Mouse (Mus musculus) CH12.LX (cell line): ENCODE data around the gene Ccpg1. TPM values are rescaled to one million over a fixed set of nuclear protein-coding genes. Genes with fewer than 3 reads are reported as not detected.

ENCODE experiments used
- DNase-seq: peaks from one replicate; pipeline ENCODE4 v3.0.0-alpha.2; 2013; ENCODE audit errors: extremely low read depth
- H3K27ac ChIP-seq: 2 replicates; pipeline ENCODE4 v1.5.1; 2012; ENCODE audit warnings: low read depth, mild to moderate bottlenecking, control low read depth, moderate library complexity; ENCODE audit not compliant: insufficient read depth
- H3K27me3 ChIP-seq: replicated peaks from 2 replicates; pipeline ENCODE3; 2012; ENCODE audit warnings: inconsistent platforms
- H3K36me3 ChIP-seq, 2 experiments: replicated peaks in 1 of 2; 2 replicates each; pipeline versions ENCODE3 to v1.6.1; 2012; ENCODE audit warnings: inconsistent platforms in 1 of 2, low read length in 1 of 2, mild to moderate bottlenecking in 1 of 2, mixed read lengths in 1 of 2, moderate library complexity in 1 of 2; ENCODE audit not compliant: control insufficient read depth in 1 of 2, insufficient read depth in 1 of 2
- H3K4me1 ChIP-seq, 2 experiments: 2 replicates each; pipeline ENCODE4 v1.6.1; 2012; ENCODE audit warnings: inconsistent platforms in 1 of 2, moderate library complexity in 1 of 2; ENCODE audit not compliant: insufficient read depth in 2 of 2, control insufficient read depth in 1 of 2
- H3K4me2 ChIP-seq: 2 replicates; pipeline ENCODE4 v1.6.1; 2012; ENCODE audit warnings: low read depth, mild to moderate bottlenecking, control low read depth; ENCODE audit not compliant: poor library complexity, insufficient read depth, severe bottlenecking
- H3K4me3 ChIP-seq, 3 experiments: fragments of 150-350 bp in 1 of 3; sonication (generic) in 1 of 3; replicated peaks in 1 of 3; 2 replicates each; pipeline versions ENCODE3 to v1.5.1; 2011 to 2012; ENCODE audit warnings: low read depth in 2 of 3, low read length in 2 of 3, mild to moderate bottlenecking in 2 of 3, moderate library complexity in 2 of 3, control low read depth in 1 of 3, improper control_type of control experiment in 1 of 3, inconsistent platforms in 1 of 3, mixed read lengths in 1 of 3; ENCODE audit not compliant: poor library complexity in 1 of 3
- H3K79me2 ChIP-seq: replicated peaks from 2 replicates; pipeline ENCODE4 v1.6.1; 2012; ENCODE audit warnings: mild to moderate bottlenecking, moderate library complexity; ENCODE audit not compliant: control insufficient read depth, poor library complexity, insufficient read depth, severe bottlenecking; ENCODE audit errors: extremely low read depth
- H3K9ac ChIP-seq: 2 replicates; pipeline ENCODE4 v1.6.1; 2012; ENCODE audit warnings: low read depth, mild to moderate bottlenecking, control low read depth, moderate library complexity; ENCODE audit not compliant: insufficient read depth
- H3K9me3 ChIP-seq: replicated peaks from 2 replicates; pipeline ENCODE3; 2012; ENCODE audit warnings: low read length, inconsistent platforms, mixed read lengths
- CHD1 ChIP-seq: IDR thresholded peaks from 2 replicates; pipeline ENCODE4 v1.6.1; 2012; ENCODE audit warnings: low read depth, low read length, improper control_type of control experiment, inconsistent platforms
- CHD2 ChIP-seq: IDR thresholded peaks from 2 replicates; pipeline ENCODE4 v1.6.1; 2011; ENCODE audit warnings: low read length, improper control_type of control experiment
- E2F4 ChIP-seq: IDR thresholded peaks from 2 replicates; pipeline ENCODE4 v1.6.1; 2011; ENCODE audit warnings: low read depth, low read length, improper control_type of control experiment; ENCODE audit not compliant: insufficient replicate concordance
- ELF1 ChIP-seq: IDR thresholded peaks from 2 replicates; pipeline ENCODE4 v1.6.1; 2014; ENCODE audit warnings: low read depth, mild to moderate bottlenecking, inconsistent platforms, low read length, improper control_type of control experiment
- HCFC1 ChIP-seq: IDR thresholded peaks from 2 replicates; pipeline ENCODE4 v1.6.1; 2012; ENCODE audit warnings: low read depth, mild to moderate bottlenecking, inconsistent platforms, low read length, improper control_type of control experiment
- IRF4 ChIP-seq: IDR thresholded peaks from 2 replicates; pipeline ENCODE4 v1.6.1; 2014; ENCODE audit warnings: low read depth, mild to moderate bottlenecking, inconsistent platforms, low read length, improper control_type of control experiment
- JUN ChIP-seq: IDR thresholded peaks from 2 replicates; pipeline ENCODE4 v1.6.1; 2011; ENCODE audit warnings: low read depth, mild to moderate bottlenecking, low read length, improper control_type of control experiment, moderate library complexity; ENCODE audit not compliant: insufficient read depth
- MAX ChIP-seq: IDR thresholded peaks from 2 replicates; pipeline ENCODE4 v1.6.1; 2011; ENCODE audit warnings: low read length, improper control_type of control experiment
- MAZ ChIP-seq: IDR thresholded peaks from 2 replicates; pipeline ENCODE4 v1.6.1; 2012; ENCODE audit warnings: low read depth, mild to moderate bottlenecking, inconsistent platforms, low read length, improper control_type of control experiment, moderate library complexity
- MXI1 ChIP-seq: IDR thresholded peaks from 2 replicates; pipeline ENCODE4 v1.6.1; 2011; ENCODE audit warnings: mild to moderate bottlenecking, low read depth, low read length, improper control_type of control experiment
- NRF1 ChIP-seq: IDR thresholded peaks from 2 replicates; pipeline ENCODE4 v1.6.1; 2014; ENCODE audit warnings: low read depth, mild to moderate bottlenecking, inconsistent platforms, low read length, improper control_type of control experiment, moderate library complexity
- PAX5 ChIP-seq: IDR thresholded peaks from 2 replicates; pipeline ENCODE4 v1.6.1; 2012; ENCODE audit warnings: low read length, inconsistent platforms, mixed read lengths
- POLR2A ChIP-seq: IDR thresholded peaks from 2 replicates; pipeline ENCODE4 v1.6.1; 2011; ENCODE audit warnings: low read depth, mild to moderate bottlenecking, improper control_type of control experiment, low read length
- RCOR1 ChIP-seq: conservative IDR thresholded peaks from 2 replicates; pipeline ENCODE4 v1.6.1; 2012; ENCODE audit warnings: low read depth, mild to moderate bottlenecking, inconsistent platforms, low read length, improper control_type of control experiment
- SIN3A ChIP-seq: IDR thresholded peaks from 2 replicates; pipeline ENCODE4 v1.6.1; 2012; ENCODE audit warnings: low read length, improper control_type of control experiment, inconsistent platforms
- TCF12 ChIP-seq: IDR thresholded peaks from 2 replicates; pipeline ENCODE4 v1.6.1; 2014; ENCODE audit warnings: low read depth, mild to moderate bottlenecking, inconsistent platforms, low read length, improper control_type of control experiment
- UBTF ChIP-seq: IDR thresholded peaks from 2 replicates; pipeline ENCODE4 v1.6.1; 2012; ENCODE audit warnings: low read depth, mild to moderate bottlenecking, inconsistent platforms, low read length, improper control_type of control experiment, moderate library complexity
- USF1 ChIP-seq: IDR thresholded peaks from 2 replicates; pipeline ENCODE4 v1.6.1; 2014; ENCODE audit warnings: low read depth, mild to moderate bottlenecking, inconsistent platforms, low read length, improper control_type of control experiment
- ZKSCAN1 ChIP-seq: IDR thresholded peaks from 2 replicates; pipeline ENCODE4 v1.6.1; 2012; ENCODE audit warnings: low read depth, inconsistent platforms, low read length, improper control_type of control experiment, borderline replicate concordance
- dilution Hi-C: fragments of 300-500 bp; cut with MboI; formaldehyde crosslinking; loops from 2 replicates; pipeline ENCODE4 v1.14.3; 2020; ENCODE audit warnings: low sequenced_read_pairs; ENCODE audit not compliant: extremely low pct_unique_long_range_greater_than_20kb, extremely low pct_ligation_motif_present
- in situ Hi-C: fragments of 300-500 bp; cut with MboI; formaldehyde crosslinking; loops from 3 replicates; pipeline ENCODE4 v1.14.3; 2019; ENCODE audit warnings: low sequenced_read_pairs, low pct_ligation_motif_present, low pct_unique_long_range_greater_than_20kb, mixed read lengths
- polyA plus RNA-seq: library from polyadenylated mRNA; unstranded; fragments of >175 nt; gene quantifications from 2 replicates; pipeline ENCODE4 v1.2.1, GENCODE M21; 2012; ENCODE audit warnings: low read depth; ENCODE audit not compliant: insufficient read length
- total RNA-seq, 2 experiments: library from RNA; depleted of rRNA; stranded (reverse); fragments of 300-350 nt in 1 of 2; fragments of >200 nt in 1 of 2; gene quantifications; 2 replicates each; pipeline ENCODE4 v1.2.3; 2012 to 2014

Gene Ccpg1
- total and polyA plus RNA-seq, 3 experiments, result 5.2 to 18.3 (median 6.2) TPM

GRCm38 (mm10) chr9:72991420-72991819 lies 6.2 kb downstream of the Ccpg1 start:
- Histone ChIP-seq H3K27ac (no peak overlapping the region), H3K9ac (no peak overlapping the region), H3K27me3 (peaks cover 2% of the 10 kb centered on the region), H3K36me3 (no peaks in the 10 kb centered on the region)
- dilution Hi-C loops, result no loop called here
- in situ Hi-C loops, result no loop called here
- TF ChIP-seq CHD1 (no peak), ELF1 (no peak), MAZ (no peak), CHD2 (no peak), E2F4 (no peak), PAX5 (no peak), NRF1 (no peak), IRF4 (no peak), ZKSCAN1 (no peak), MXI1 (no peak), RCOR1 (no peak), POLR2A (no peak), TCF12 (no peak), JUN (no peak)
- TF ChIP-seq, all 38 proteins: peak for 0
- Histone ChIP-seq H3K4me1 (peaks cover 3 to 12% of the 10 kb centered on the region in 2 experiments; a peak in 3 of 4 replicates), H3K79me2 (no peaks in the 10 kb centered on the region; the same call in 1 of the 2 replicates), H3K4me3 (no peak overlapping the region), H3K4me2 (no peak overlapping the region), H3K9me3 (no peaks in the 10 kb centered on the region)
- DNase-seq, result no peak

DNA sequence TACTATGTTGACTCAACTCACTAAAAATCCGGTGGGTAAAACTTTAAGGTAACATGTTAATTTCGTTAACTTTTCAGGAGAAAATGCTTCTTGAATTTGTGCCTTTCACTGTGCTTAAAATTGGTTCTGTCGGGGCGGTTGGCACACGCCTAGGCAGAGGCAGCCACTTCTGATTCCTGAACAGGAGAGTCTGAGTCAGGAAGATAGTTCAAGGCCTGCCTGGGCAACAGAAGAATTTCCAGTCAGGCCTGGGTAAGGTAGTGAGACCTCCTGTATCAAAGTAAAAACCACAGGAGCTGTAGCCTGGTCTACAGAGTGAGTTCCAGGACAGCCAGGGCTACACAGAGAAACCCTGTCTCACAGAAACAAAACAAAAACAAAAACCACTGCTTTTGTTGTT lies 7.3 kb downstream of the Ccpg1 start:
- H3K79me2 ChIP-seq, result no peaks in the 10 kb centered on the region; the same call in 1 of the 2 replicates
- no peak overlapping the region for H3K4me3 ChIP-seq
- no peaks in the 10 kb centered on the region for H3K36me3 ChIP-seq
- no peaks in the 10 kb centered on the region for H3K9me3 ChIP-seq
- in situ Hi-C loops (no loop called here), dilution Hi-C loops (no loop called here)
- no peak overlapping the region for H3K9ac ChIP-seq
- no peak overlapping the region for H3K4me2 ChIP-seq
- TF ChIP-seq UBTF, result no peak
- TF ChIP-seq HCFC1, result no peak
- TF ChIP-seq CHD1, result no peak
- TF ChIP-seq MAZ, result no peak
- no peak for TF ChIP-seq USF1
- TF ChIP-seq SIN3A, result no peak
- no peak for TF ChIP-seq RCOR1
- no peak for TF ChIP-seq MAX
- H3K27ac ChIP-seq, result no peak overlapping the region
- peaks cover under 1 to 2% of the 10 kb centered on the region in 2 experiments; a peak in 2 of 4 replicates for H3K4me1 ChIP-seq
- no peak for DNase-seq
- no peaks in the 10 kb centered on the region for H3K27me3 ChIP-seq
